9 mouse cellular contexts compared by ENCODE assay signal in the genomic region with DNA sequence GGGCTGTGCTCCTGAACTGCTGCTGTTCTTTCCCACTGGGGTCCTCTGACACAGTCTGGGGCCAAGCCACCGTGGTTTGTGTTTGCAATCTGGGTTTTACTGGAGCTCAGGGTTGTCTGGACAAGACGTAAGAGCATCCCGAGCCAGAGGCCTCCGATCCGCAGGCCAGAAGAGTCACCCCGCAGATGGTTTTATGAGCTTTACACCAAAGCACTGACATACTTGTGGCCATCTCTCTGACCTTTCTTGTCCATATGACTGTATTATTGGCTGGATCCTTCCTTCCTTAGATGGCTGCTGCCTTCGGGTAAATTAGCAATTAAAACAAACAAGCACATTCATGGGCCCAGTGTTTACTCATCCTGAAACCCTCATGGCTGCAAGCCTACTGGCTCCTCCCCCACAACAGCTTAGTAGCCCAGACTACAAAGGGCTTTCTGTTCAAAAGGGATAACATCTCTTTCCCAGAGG.
DNase-seq lines count a peak whose midpoint lies in the region; ATAC-seq lines count a peak whose summit lies in the region.
"Had no signal": no experiment of that assay in that cellular context is flagged by ENCODE, and none has a peak within 500 bp of the region (broad histone marks: within the 10 kb centered on the region; RNA-seq: fewer than 3 reads in every experiment).

No protein-coding gene starts in this region.

- H3K27ac ChIP-seq in heart, embryonic 12.5 days (ENCODE audit: poor library complexity, severe bottlenecking) = no peak overlapping the region
- H3K27ac ChIP-seq in embryonic facial prominence, embryonic 15.5 days (replicated peaks) = no peak overlapping the region
- H3K27ac ChIP-seq in limb, embryonic 11.5 days (replicated peaks; ENCODE audit: low read depth, low read length) = no peak overlapping the region
- no peak overlapping the region for H3K27ac ChIP-seq in liver, embryonic 12.5 days
- H3K27ac ChIP-seq: macrophage had no signal

- no peaks in the 10 kb centered on the region for H3K9me3 ChIP-seq in heart, embryonic 12.5 days (replicated peaks)
- no peaks in the 10 kb centered on the region for H3K9me3 ChIP-seq in embryonic facial prominence, embryonic 15.5 days (replicated peaks)
- H3K9me3 ChIP-seq in limb, embryonic 11.5 days (ENCODE audit: control insufficient read depth, low read length) = no peaks in the 10 kb centered on the region
- peaks cover 8% of the 10 kb centered on the region for H3K9me3 ChIP-seq in liver, embryonic 12.5 days (replicated peaks)

- no peaks in the 10 kb centered on the region for H3K4me1 ChIP-seq in heart, embryonic 12.5 days (replicated peaks)
- H3K4me1 ChIP-seq in embryonic facial prominence, embryonic 15.5 days = peaks cover 11% of the 10 kb centered on the region; the same call in 1 of the 2 replicates
- no peaks in the 10 kb centered on the region for H3K4me1 ChIP-seq in limb, embryonic 11.5 days (ENCODE audit: control insufficient read depth, insufficient read depth, low read length)
- H3K4me1 ChIP-seq in liver, embryonic 12.5 days = no peaks in the 10 kb centered on the region

- 69% methylated on average over 7 of the region's 7 CpGs for WGBS in heart, embryonic 12.5 days
- WGBS in embryonic facial prominence, embryonic 15.5 days = 42% methylated on average over 7 of the region's 7 CpGs
- 32% methylated on average over 7 of the region's 7 CpGs for WGBS in limb, embryonic 11.5 days
- 69% methylated on average over 7 of the region's 7 CpGs for WGBS in liver, embryonic 12.5 days (ENCODE audit: insufficient replicate concordance)

- H3K4me2 ChIP-seq in heart, embryonic 12.5 days = no peak overlapping the region
- 0 out of 2 replicates have a peak overlapping the region, but pooled peaks have one; percentile 10 for H3K4me2 ChIP-seq in embryonic facial prominence, embryonic 15.5 days (replicated peaks)
- H3K4me2 ChIP-seq in limb, embryonic 11.5 days (ENCODE audit: low read depth, severe bottlenecking) = 0 out of 2 replicates have a peak overlapping the region, but pooled peaks have one; percentile 10
- H3K4me2 ChIP-seq in liver, embryonic 12.5 days = no peak overlapping the region

- ATAC-seq in heart, embryonic 12.5 days (ENCODE audit: insufficient number of reproducible peaks, low FRiP score) = no peak
- 0 out of 2 replicates have a peak, but pooled peaks have one; percentile 47 for ATAC-seq in embryonic facial prominence, embryonic 15.5 days (ENCODE audit: insufficient number of reproducible peaks, low FRiP score, low TSS enrichment, low read depth)
- ATAC-seq in limb, embryonic 11.5 days (ENCODE audit: insufficient number of reproducible peaks, low FRiP score, low TSS enrichment, low read depth) = no peak
- ATAC-seq in liver, embryonic 12.5 days = no peak

- H3K27me3 ChIP-seq in heart, embryonic 12.5 days (replicated peaks) = no peaks in the 10 kb centered on the region
- H3K27me3 ChIP-seq in embryonic facial prominence, embryonic 15.5 days = no peaks in the 10 kb centered on the region
- no peaks in the 10 kb centered on the region for H3K27me3 ChIP-seq in limb, embryonic 11.5 days (ENCODE audit: control insufficient read depth, insufficient read depth, low read length)
- H3K27me3 ChIP-seq in liver, embryonic 12.5 days (replicated peaks) = no peaks in the 10 kb centered on the region

- DNase-seq in heart, adult 8-10 months (ENCODE audit: low spot score) = peak; percentile 10
- peak; percentile 29 for DNase-seq in kidney, adult 9 months
- no peak for DNase-seq in limb, embryonic 11.5 days (ENCODE audit: low spot score)
- DNase-seq in retina, embryonic 14.5 days (ENCODE audit: low spot score) = peak; percentile 10
- DNase-seq in ovary, adult 18-20 months (ENCODE audit: low spot score) = no peak

- no peak overlapping the region for H3K4me3 ChIP-seq in heart, embryonic 12.5 days
- H3K4me3 ChIP-seq in embryonic facial prominence, embryonic 15.5 days (replicated peaks) = no peak overlapping the region
- H3K4me3 ChIP-seq in limb, embryonic 11.5 days (ENCODE audit: low read depth, low read length) = no peak overlapping the region
- H3K4me3 ChIP-seq in liver, embryonic 12.5 days = no peak overlapping the region

- H3K9ac ChIP-seq in heart, embryonic 12.5 days = no peak overlapping the region
- no peak overlapping the region for H3K9ac ChIP-seq in embryonic facial prominence, embryonic 15.5 days
- no peak overlapping the region for H3K9ac ChIP-seq in limb, embryonic 11.5 days (ENCODE audit: low read length)
- no peak overlapping the region for H3K9ac ChIP-seq in liver, embryonic 12.5 days

- no peaks in the 10 kb centered on the region for H3K36me3 ChIP-seq in heart, embryonic 12.5 days
- no peaks in the 10 kb centered on the region for H3K36me3 ChIP-seq in embryonic facial prominence, embryonic 15.5 days
- no peaks in the 10 kb centered on the region for H3K36me3 ChIP-seq in limb, embryonic 11.5 days (ENCODE audit: control insufficient read depth, insufficient read depth, low read length)
- no peaks in the 10 kb centered on the region for H3K36me3 ChIP-seq in liver, embryonic 12.5 days

Comparison
In these comparisons a context has a peak if more than half of its experiments do, and no peak if none do; other contexts are left out.
1. DNase-seq: peak in heart, adult 8-10 months (single experiment), kidney, adult 9 months (single experiment) and retina, embryonic 14.5 days (single experiment); none in limb, embryonic 11.5 days (single experiment) and ovary, adult 18-20 months (single experiment).
2. H3K4me2 ChIP-seq: peak in embryonic facial prominence, embryonic 15.5 days (single experiment) and limb, embryonic 11.5 days (single experiment); none in heart, embryonic 12.5 days (single experiment) and liver, embryonic 12.5 days (single experiment).